Mouse (Mus musculus): Measurements from ENCODE around the gene Fgfr2. TPM values are rescaled to one million over a fixed set of nuclear protein-coding genes. Genes with fewer than 3 reads are reported as not detected.

The Fgfr2 gene
- total RNA-seq, 2 experiments from 2014 or later = 43.7 to 44.3 TPM

DNA sequence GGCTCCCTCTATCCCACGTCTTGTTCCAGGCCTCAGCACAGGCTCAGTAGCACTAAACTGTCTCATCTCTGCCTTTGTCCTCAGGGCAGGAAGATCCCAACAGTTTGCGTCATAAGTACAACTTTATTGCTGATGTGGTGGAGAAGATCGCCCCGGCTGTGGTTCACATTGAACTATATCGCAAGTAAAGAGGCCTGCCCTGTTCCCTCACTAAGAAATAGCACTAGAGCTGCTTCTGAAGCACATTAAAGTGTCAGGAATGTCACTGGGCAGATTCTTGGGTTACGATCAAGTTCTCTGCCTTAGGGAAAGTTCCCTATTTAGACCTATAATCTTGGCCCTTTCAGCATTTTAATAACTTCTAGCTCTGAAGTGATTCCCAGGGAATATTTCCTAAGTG lies 2161.7 kb downstream of the Fgfr2 start:
- DNase-seq (ENCODE audit: extremely low spot score in 1 of 2, low spot score in 1 of 2) = no peak

DNA sequence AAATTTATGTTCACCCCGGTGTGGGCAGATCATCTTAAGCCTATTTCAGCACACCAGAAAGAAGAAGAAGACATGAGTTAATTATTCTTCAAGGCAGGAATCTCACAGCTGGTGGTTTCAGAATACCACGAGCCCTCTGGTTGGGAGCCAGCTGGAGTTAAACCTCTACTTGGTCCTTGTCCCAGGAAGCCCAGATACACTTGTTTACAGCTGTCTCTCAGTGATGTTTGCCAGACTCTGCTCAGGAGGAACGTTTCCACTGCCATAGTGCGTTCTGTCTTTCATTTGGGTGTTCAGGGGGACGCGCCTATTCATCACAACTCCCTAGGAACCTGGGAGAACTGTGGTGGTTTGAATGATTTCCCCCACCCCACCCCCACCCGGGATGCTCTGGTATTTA lies 2163.3 kb downstream of the Fgfr2 start:
- DNase-seq (ENCODE audit: extremely low spot score in 1 of 2, low spot score in 1 of 2) = peak in 1 of 2 experiments; percentile 43

DNA sequence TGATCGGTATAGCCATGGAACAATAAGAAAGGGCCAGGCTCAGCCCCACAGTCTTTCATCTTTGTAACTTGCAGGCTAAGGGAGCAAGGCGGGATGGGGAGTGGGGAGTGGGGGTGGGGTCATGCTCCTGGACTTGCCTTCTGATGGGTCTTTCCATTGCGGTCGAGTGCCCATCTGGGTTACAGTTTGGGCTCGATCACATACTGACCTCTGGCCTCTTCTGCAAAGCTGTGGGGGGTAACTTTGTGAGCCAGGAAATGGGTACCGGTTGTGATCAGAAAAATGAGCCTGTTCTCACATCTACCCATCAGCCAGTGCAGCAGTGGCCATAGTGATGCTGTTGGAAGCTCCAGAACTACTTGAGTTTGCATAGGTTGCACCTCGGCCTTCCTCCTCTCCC lies 2164.6 kb downstream of the Fgfr2 start:
- DNase-seq (ENCODE audit: extremely low spot score in 1 of 2, low spot score in 1 of 2) = no peak

DNA sequence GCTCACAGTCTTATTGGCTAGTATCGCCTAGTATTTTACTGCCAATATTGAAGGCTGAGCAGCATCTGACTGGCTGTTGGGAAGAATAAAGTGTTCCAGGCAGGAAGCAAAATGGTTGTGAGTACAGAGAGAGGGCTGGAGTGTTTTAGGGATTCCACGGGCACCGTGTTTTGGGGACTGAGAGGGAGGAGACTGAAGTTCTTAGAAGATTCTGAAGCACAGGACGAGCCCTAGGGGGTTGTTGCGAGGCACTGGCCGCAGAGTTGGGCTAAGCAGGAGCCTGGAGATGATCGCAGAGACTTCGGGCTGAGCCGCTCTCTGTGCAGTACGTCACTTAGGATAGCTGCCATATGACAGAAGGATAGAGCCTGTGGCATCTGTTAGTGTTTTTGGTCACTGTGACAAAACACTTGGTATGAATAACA lies 2169.0 kb downstream of the Fgfr2 start:
- peak in 1 of 2 experiments; percentile 39 for DNase-seq (ENCODE audit: extremely low spot score in 1 of 2, low spot score in 1 of 2)

DNA sequence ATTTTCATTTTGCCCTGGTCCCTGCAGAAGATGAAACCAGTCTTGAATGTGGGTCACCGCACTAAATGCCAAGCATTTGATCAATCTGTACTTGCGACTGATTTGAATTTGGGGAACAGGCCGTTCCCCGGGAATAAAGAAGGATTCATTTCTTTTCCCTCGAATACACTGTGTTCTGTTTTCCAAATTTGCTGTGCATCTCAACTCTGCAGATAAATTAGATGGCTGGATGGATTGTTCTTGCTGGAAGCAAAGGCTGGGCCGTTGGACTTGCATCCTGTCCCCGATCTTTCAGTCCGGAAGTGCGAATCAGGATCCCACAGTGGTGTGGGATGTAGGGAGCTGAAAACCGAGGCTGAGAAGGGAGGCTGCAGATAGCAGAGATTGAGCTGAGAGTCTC lies 2169.8 kb downstream of the Fgfr2 start:
- DNase-seq (ENCODE audit: extremely low spot score in 1 of 2, low spot score in 1 of 2) = no peak

DNA sequence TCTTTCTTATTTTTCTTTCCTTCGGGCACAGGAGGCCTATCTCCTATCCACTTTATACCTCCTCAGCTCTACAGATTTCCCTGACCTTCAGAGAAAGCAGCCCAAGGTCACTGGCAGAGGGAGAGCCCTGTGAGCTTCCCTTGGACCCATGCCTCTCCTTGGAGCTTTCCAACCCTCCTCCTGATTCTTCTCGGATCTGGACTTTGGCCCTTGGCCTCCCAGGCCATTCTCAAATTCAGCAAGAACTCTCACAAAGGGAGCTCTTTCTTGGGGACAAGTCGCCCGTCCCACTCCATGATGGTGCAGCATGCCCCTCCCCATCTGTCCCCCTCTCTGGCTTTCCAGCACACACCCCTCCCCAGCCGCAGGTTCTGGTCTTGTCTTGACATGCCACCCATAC lies 2172.1 kb downstream of the Fgfr2 start:
- no peak for DNase-seq (ENCODE audit: extremely low spot score in 1 of 2, low spot score in 1 of 2)

DNA sequence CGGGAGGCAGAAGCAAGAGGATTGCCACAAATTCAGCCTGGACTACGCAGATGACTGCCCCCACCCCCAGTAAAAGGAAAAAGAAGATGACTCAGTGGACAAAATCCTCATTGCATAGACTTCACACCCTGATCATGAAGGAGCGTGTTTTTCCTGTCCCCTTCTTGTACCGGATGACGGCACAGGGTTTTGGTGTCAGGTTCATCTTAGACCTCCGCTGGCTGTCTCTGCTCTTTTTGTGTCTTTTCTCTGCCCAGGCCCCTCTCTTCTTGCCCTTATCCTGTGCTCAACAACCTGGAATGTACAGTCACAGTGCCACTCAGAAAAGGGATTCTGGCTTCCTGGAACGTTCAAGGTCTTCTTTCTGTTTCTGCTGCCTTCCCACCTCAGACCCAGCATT lies 2172.7 kb downstream of the Fgfr2 start:
- no peak for DNase-seq (ENCODE audit: extremely low spot score in 1 of 2, low spot score in 1 of 2)

DNA sequence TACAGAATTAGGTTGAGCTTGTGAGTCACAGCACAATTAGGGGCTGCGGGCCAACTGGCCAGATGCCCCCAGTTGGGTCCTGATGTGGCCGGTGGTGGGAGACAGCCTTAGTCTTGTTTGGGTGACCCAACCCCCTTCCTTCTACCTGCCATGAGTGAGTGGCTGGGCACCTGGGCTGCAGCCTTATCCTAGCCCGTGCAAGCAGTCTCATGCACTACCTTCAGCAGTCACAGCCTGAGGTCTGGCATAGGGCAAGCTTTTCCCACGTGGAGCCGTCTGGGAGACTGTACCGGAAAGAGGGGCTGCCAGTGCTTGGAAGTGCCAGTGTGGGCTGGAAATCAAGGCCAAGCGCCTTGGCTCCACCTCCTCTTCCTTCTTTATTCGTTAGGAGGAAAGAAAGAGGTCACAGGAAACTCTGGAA lies 2173.8 kb downstream of the Fgfr2 start:
- DNase-seq (ENCODE audit: extremely low spot score in 1 of 2, low spot score in 1 of 2) = no peak

DNA sequence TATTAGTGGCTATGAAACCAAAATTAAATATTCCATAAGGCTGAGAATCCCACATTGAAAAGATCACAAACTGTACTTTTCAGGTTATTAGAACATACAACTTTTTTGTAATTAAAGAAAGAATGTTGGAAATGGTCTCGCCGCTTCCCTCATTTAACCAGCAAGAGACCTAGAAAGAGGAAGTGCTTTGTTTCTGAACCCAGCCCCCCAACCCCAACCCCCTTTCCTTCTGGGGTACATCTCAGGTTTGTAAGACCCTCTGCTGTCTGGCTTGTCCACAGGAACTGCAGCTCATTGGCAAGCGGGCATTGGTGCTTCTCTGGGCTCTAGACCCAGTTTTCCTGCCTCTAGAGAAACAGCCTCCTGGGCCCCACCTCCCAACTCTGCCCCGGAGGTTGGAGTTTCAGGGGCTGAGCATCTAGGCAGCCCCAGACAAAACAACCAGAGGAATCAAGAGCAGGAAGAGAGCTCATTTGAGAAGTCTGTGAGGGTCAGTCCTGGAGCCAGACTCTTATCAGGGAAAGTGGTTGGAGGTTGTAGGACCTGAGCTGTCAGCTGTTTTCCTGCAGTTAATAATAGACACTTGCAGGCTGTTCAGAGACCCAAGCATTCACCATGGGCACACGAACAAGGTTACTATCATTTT lies 2174.5 kb downstream of the Fgfr2 start:
- no peak for DNase-seq (ENCODE audit: extremely low spot score in 1 of 2, low spot score in 1 of 2)

DNA sequence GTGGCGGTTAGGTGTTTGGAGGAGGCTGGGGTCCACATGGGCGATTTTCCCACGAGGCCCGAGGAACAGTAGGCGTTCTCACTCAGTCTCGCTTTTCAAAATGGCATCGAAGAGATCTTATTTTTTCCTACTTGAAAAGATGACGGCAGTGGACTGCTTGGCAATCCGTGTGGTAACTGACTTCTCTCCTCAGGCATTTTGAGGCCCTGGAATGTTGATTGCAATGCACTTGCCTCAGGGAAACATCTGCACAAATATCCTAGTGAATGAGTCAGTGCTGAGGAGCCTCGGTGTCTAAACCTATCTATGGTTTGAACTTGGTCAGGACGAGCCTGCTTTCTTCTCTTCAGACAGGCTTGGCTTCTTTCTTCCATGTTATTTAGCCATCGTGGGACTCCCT lies 2176.8 kb downstream of the Fgfr2 start:
- no peak for DNase-seq (ENCODE audit: extremely low spot score in 1 of 2, low spot score in 1 of 2)

DNA sequence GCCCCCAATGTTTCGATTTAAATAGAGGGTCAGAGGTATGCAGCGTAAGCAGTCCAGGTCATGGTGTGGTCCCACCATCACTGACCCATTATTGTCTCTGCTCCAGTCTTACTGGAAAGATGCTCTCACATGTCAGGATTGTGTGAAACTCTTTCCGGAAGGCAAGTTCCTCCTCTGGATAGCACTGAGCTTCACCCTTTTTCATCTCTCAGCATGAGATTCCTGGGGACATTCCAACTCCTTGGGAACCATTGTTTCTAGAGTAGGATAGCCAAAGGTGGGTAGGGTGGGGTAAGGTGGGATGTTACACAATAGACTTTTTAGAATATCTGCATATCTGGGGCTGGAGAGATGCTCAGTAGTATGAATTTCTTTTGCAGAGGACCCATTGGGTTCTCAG lies 2177.4 kb downstream of the Fgfr2 start:
- DNase-seq (ENCODE audit: extremely low spot score in 1 of 2, low spot score in 1 of 2) = no peak

DNA sequence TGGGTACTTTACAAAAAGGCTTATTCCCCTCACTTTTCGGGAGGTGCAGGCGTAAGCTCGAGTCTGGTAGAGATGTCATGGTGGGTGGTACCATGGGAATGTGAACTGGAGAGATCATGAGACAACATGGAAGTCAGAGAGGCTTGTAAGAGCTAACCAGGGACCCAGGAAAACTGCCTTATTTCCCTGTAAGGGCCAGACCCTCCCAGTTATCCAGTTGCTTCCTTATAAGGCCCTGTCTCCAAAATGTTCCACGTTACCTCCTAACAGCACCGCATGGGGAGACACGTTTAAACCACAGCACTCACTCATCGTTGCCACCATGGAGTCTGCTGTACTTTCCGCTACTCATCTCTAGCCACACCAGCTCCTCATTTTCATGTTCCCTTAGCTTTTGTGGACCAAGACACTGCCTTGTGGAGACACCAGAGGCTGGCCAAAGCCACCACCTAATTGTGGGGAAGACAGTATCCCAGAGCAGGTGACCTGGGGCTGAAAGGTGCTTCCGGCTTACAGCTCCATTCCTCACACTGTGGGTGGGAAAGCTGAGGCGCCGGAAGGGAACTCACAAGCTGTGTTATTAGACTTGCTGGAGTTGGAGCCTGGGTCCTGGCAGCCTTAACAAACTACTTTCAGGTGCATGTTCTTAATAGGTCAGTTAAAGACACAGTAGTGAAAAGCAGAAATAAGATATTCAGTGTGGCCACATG lies 2178.2 kb downstream of the Fgfr2 start:
- DNase-seq (ENCODE audit: extremely low spot score in 1 of 2, low spot score in 1 of 2) = no peak

DNA sequence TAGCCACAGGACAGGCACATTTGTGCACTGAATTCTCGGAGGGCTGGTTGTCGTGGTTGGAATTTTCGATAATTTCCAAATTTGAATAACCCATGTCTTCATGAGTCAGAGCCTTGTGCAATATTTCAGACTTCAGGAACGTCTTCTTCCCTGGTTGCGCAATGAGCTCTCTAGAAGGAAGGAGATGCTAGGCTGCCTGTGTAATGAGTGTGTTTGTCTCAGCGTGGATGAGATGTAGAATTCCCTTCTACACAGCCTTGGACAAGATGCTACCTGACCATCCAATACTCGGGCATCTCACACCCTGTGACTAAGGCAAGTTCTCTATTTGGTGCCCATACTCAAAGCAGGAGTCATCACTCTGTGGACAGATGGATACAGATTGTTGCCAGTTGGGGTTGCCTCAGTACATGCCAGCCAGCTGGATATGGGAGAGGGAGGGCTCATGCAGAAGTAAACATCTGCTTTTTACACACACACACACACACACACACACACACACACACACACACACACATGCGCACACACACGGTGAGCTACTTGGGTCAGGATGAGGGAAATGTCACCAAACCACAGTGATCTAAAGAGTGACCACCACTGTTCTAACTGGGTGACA lies 2179.8 kb downstream of the Fgfr2 start:
- DNase-seq (ENCODE audit: extremely low spot score in 1 of 2, low spot score in 1 of 2) = no peak

DNA sequence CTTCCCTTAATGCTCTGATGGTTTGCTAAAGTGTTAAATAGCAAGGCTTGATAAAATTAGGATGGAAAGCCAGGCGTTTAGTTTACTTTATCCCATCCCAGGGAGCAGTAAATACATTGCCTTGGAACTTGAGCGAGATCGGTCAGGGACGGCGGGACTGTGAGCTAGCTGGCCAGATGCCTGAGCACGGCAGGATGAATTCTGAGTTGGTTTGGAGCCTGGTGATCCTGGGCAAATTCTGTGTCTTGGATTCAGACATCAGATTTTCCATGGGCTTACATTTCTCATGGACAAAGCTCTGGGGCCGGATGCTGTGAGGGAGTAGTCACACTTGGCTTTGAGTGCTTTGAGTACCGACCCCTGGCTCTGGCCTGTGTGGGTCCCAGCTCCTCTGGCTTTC lies 2182.4 kb downstream of the Fgfr2 start:
- DNase-seq (ENCODE audit: extremely low spot score in 1 of 2, low spot score in 1 of 2) = no peak

DNA sequence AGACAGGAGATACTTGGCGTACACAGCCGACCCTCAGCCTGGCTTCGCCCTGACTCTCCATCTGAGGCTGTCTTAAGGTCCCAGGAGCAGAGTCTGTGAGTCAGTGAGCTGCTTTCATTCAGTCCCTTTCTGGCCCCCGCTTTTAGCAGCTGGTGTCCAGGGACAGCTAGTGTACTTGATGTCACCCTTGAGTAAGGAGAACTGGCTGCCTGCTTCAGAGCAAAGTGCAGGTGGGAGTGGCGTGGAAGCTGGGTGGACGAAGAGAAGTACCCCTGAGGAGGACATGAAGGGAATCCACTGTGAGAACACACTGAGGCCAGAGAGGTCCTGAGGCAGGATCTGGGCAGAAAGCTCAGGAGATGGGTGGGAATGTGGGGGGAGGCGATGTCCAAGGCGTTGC lies 2184.3 kb downstream of the Fgfr2 start:
- DNase-seq (ENCODE audit: extremely low spot score in 1 of 2, low spot score in 1 of 2) = no peak

DNA sequence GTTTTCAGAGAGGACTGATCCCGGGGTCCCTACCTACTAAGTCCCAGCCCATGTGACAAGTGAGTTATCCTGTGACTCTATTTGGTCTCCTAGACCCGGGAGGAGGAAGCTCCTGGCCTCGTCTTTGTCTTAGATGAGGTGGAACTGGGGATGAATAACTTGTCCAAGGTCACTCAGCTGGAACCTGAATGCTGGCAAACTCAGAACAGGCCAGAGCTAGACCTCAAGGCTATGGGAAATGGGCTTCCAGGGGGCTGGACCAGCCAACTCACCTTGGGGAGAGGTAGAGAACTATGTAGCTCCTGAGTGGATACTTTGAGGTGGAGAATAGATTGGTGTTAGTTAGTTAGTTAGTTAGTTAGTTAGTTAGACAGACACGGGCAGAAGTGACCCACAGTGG lies 2185.1 kb downstream of the Fgfr2 start:
- no peak for DNase-seq (ENCODE audit: extremely low spot score in 1 of 2, low spot score in 1 of 2)

DNA sequence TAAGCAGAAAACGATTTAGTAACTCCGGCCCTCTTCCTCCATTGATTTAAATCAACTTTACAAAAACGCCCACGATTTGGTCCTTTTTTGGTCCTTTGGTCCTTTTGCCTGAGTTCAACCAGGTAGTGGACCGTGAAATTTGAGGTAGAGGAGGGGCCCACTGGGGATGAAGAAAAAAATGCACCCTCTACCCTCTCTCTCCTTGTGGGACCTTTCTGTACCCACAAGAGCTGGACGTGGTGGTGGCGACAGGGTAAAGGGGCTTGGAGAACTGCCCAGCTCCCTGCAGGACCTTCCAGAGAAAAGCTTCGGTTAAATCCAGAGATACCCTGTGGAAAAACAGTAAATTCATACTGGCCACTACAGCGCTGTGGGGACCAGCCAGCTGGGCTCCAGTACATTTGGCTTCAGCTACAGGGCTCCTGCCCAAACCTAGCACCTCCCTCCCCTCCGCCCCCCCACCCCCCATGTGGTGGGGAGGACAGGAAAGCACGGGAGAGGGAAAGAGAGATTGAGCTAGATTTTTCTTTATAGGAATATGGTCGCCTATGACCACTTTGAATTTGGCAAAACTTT lies 2185.8 kb downstream of the Fgfr2 start:
- no peak for DNase-seq (ENCODE audit: extremely low spot score in 1 of 2, low spot score in 1 of 2)

DNA sequence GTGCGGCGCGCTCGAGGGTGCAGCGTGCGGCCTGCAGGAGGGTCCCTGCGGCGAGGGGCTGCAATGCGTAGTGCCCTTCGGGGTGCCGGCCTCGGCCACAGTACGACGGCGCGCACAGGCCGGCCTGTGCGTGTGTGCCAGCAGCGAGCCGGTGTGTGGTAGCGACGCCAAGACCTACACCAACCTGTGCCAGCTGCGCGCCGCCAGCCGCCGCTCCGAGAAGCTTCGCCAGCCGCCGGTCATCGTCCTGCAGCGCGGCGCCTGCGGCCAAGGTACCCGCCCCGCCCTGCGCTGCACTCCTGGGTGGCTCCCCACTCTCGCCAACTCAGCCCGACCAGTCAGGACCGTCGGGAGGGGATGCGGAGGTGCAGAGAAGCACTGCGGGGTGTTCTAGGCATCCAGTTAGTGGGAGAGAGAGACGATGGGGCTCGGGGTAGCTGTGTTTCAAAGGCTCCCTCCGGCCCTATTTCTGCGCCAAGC lies 2186.6 kb downstream of the Fgfr2 start:
- no peak for DNase-seq (ENCODE audit: extremely low spot score in 1 of 2, low spot score in 1 of 2)

DNA sequence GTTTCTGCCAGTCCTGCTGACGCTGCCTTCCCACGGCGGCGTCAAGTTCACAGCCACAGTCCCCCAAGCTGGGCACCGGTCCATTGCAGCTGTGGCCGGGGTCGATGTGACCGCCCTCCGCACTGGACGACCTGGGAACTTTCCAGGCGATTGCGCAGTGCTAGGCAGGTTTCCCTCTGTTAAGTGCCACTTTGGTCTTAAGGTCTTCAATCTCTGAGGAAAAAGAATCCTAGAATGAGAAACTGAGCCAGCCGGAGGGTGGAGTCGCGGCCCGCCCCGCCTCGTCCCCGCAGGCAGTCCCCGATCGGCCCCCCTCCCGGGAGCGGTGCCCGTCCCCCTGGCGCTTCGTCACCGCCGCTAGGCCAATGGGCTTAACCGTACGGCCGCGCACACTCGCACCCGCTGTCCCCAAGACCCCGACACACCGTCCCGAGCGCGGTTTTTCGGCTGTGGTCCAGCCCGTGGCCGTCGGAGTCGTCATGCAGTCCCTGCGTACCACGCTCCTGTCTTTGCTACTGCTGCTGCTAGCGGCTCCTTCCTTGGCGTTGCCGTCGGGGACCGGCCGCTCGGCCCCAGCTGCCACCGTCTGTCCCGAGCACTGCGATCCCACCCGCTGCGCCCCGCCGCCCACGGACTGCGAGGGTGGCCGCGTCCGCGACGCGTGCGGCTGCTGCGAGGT lies 2187.2 kb downstream of the Fgfr2 start, which contains the start of gene Htra1:
TSS of gene Htra1 (plus strand) at position 319 of the 679 bp plus-strand sequence.
- peak; percentile 61 to 63 for DNase-seq (ENCODE audit: extremely low spot score in 1 of 2, low spot score in 1 of 2)

DNA sequence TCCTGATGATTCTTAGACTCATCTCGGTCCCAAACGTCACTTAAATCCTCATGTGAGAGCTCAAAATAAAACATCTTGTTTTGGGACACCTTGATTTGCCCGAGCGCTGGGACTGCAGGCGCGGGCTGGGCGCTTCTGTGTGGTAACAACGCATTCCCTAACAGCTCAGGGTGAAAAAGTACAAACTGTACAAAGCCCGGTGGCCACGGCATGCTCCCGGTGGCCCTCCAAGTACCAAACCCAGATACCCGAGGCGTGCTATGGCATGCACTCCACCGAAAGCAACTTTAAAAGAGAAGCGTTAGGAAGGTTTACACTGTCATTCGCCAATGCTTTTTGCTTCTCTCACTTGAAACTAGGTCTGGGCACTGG lies 2187.7 kb downstream of the Fgfr2 start:
- DNase-seq (ENCODE audit: extremely low spot score in 1 of 2, low spot score in 1 of 2) = no peak

DNA sequence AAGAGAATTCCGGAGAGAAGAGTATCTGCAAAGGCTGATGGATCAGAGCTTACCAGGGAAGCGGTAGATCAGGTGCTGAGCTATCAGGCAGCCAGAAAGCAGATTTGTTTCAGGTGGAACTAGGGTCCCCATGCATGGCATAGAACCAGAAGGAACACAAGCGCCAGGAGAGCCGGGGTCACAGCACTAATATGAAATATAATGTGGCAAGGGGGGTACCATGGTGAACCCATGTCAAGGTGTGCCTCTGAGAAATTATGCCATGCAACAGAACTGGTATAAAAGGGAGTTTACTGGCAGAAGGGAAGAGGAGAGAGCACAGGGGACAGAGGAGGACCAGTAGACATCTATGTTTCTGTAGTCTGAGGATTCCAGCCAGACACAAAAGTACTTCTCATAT lies 2188.5 kb downstream of the Fgfr2 start:
- no peak for DNase-seq (ENCODE audit: extremely low spot score in 1 of 2, low spot score in 1 of 2)
